Mouse (Mus musculus): Measurements from ENCODE around the gene Gm49396. TPM values are rescaled to one million over a fixed set of nuclear protein-coding genes. Genes with fewer than 3 reads are reported as not detected.

The Gm49396 gene
- polyA plus RNA-seq, 1 experiment from 2014 or later: 7.7 TPM

DNA sequence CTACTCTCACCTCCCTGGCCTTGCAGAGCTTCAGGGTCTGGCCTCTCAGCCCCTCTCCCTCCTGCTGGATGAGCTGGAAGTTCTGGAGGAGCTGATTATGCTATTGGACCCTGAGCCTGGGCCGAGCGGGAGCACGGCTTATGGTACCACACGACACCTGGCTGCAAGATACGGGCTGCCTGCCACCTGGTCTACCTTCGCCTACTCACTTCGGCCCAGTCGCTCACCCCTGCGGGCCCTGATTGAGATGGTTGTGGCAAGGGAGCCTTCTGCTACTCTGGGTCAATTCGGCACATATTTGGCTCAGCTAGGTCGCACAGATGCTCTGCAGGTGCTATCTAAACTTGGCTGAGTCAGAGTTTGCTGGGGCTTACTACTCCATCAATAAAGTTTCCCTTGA lies 4.4 kb downstream of the Gm49396 start:
- H3K27me3 ChIP-seq (replicated peaks; ENCODE audit: control insufficient read depth, insufficient read depth, low read length): no peaks in the 10 kb centered on the region
- H3K36me3 ChIP-seq (ENCODE audit: control insufficient read depth, insufficient read depth, low read length): peaks cover 69% of the 10 kb centered on the region
- ATAC-seq (replicated peaks; ENCODE audit: low FRiP score, low TSS enrichment, low read depth): no peak

GRCm38 (mm10) chr7:30572389-30572788 lies 9.2 kb downstream of the Gm49396 start:
- no peak overlapping the region for H3K4me3 ChIP-seq (ENCODE audit: low read depth, low read length)
- DNase-seq (ENCODE audit: low spot score) (no peak), ATAC-seq (replicated peaks; ENCODE audit: low FRiP score, low TSS enrichment, low read depth) (no peak)
- H3K9ac ChIP-seq (ENCODE audit: low read length): no peak overlapping the region
- no peak overlapping the region for H3K27ac ChIP-seq (ENCODE audit: low read depth)
- H3K36me3 ChIP-seq (ENCODE audit: control insufficient read depth, insufficient read depth, low read length): peaks cover 97% of the 10 kb centered on the region
- H3K9me3 ChIP-seq (ENCODE audit: control insufficient read depth, low read length): no peaks in the 10 kb centered on the region
- no peak overlapping the region for H3K4me2 ChIP-seq (ENCODE audit: low read length)
- no peaks in the 10 kb centered on the region for H3K27me3 ChIP-seq (replicated peaks; ENCODE audit: control insufficient read depth, insufficient read depth, low read length)
- no peaks in the 10 kb centered on the region for H3K4me1 ChIP-seq (replicated peaks; ENCODE audit: control insufficient read depth, insufficient read depth, low read length)
- WGBS: 81% methylated on average over 5 of the region's 5 CpGs

More for the DNA sequence above, 4.4 kb downstream of the Gm49396 start:
- H3K4me2 ChIP-seq (ENCODE audit: low read length): no peak overlapping the region
- DNase-seq (ENCODE audit: low spot score): no peak
- 88% methylated on average over 11 of the region's 11 CpGs for WGBS
- H3K9me3 ChIP-seq (ENCODE audit: control insufficient read depth, low read length): no peaks in the 10 kb centered on the region
- no peak overlapping the region for H3K4me3 ChIP-seq (ENCODE audit: low read depth, low read length)
- peaks cover 5% of the 10 kb centered on the region; the same call in 1 of the 2 replicates for H3K4me1 ChIP-seq (replicated peaks; ENCODE audit: control insufficient read depth, insufficient read depth, low read length)
- H3K27ac ChIP-seq (ENCODE audit: low read depth): no peak overlapping the region
- H3K9ac ChIP-seq (ENCODE audit: low read length): no peak overlapping the region

DNA sequence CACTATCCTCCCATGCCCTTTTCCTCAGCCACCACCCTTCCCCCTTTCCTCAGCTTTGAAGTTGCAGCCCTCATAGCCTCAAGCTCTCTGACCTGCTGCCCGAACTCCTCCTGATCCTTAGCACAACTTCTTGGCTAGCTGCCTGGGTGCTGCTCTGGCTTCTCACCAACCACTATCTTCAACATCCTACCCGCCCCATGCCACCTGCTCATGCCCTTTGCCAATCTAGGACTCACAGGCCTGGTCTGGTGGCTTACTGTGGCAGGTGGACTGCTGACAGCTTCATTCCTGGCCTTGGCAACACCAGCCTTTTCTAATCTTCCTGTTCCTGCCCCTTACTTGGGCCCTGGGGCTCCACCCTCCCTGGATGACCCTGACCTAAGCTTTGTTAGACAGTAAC lies 9.8 kb downstream of the Gm49396 start:
- ATAC-seq (replicated peaks; ENCODE audit: low FRiP score, low TSS enrichment, low read depth): no peak
- Histone ChIP-seq H3K27ac (ENCODE audit: low read depth) (no peak overlapping the region), H3K27me3 (replicated peaks; ENCODE audit: control insufficient read depth, insufficient read depth, low read length) (no peaks in the 10 kb centered on the region), H3K36me3 (ENCODE audit: control insufficient read depth, insufficient read depth, low read length) (peaks cover 100% of the 10 kb centered on the region), H3K4me3 (ENCODE audit: low read depth, low read length) (no peak overlapping the region), H3K9ac (ENCODE audit: low read length) (no peak overlapping the region), H3K4me1 (replicated peaks; ENCODE audit: control insufficient read depth, insufficient read depth, low read length) (no peaks in the 10 kb centered on the region), H3K4me2 (ENCODE audit: low read length) (no peak overlapping the region), H3K9me3 (ENCODE audit: control insufficient read depth, low read length) (no peaks in the 10 kb centered on the region)
- no peak for DNase-seq (ENCODE audit: low spot score)
- WGBS: 86% methylated on average over 2 of the region's 2 CpGs

GRCm38 (mm10) chr7:30579950-30580349 lies 16.8 kb downstream of the Gm49396 start:
- no peak overlapping the region for H3K4me2 ChIP-seq (ENCODE audit: low read length)
- DNase-seq (ENCODE audit: low spot score) (no peak), ATAC-seq (replicated peaks; ENCODE audit: low FRiP score, low TSS enrichment, low read depth) (no peak)
- no peaks in the 10 kb centered on the region for H3K4me1 ChIP-seq (replicated peaks; ENCODE audit: control insufficient read depth, insufficient read depth, low read length)
- WGBS: 88% methylated on average over 8 of the region's 8 CpGs
- no peaks in the 10 kb centered on the region for H3K27me3 ChIP-seq (replicated peaks; ENCODE audit: control insufficient read depth, insufficient read depth, low read length)
- no peak overlapping the region for H3K9ac ChIP-seq (ENCODE audit: low read length)
- no peak overlapping the region for H3K27ac ChIP-seq (ENCODE audit: low read depth)
- no peaks in the 10 kb centered on the region for H3K9me3 ChIP-seq (ENCODE audit: control insufficient read depth, low read length)
- peaks cover 100% of the 10 kb centered on the region for H3K36me3 ChIP-seq (ENCODE audit: control insufficient read depth, insufficient read depth, low read length)
- no peak overlapping the region for H3K4me3 ChIP-seq (ENCODE audit: low read depth, low read length)

GRCm38 (mm10) chr7:30581547-30581946 lies 18.4 kb downstream of the Gm49396 start:
- ATAC-seq (replicated peaks; ENCODE audit: low FRiP score, low TSS enrichment, low read depth): no peak
- Histone ChIP-seq H3K27me3 (replicated peaks; ENCODE audit: control insufficient read depth, insufficient read depth, low read length) (no peaks in the 10 kb centered on the region), H3K9ac (ENCODE audit: low read length) (no peak overlapping the region), H3K4me2 (ENCODE audit: low read length) (no peak overlapping the region), H3K4me3 (ENCODE audit: low read depth, low read length) (no peak overlapping the region), H3K4me1 (replicated peaks; ENCODE audit: control insufficient read depth, insufficient read depth, low read length) (no peaks in the 10 kb centered on the region), H3K27ac (ENCODE audit: low read depth) (no peak overlapping the region), H3K36me3 (ENCODE audit: control insufficient read depth, insufficient read depth, low read length) (peaks cover 100% of the 10 kb centered on the region), H3K9me3 (ENCODE audit: control insufficient read depth, low read length) (no peaks in the 10 kb centered on the region)
- WGBS: 94% methylated on average over 16 of the region's 16 CpGs
- DNase-seq (ENCODE audit: low spot score): no peak

DNA sequence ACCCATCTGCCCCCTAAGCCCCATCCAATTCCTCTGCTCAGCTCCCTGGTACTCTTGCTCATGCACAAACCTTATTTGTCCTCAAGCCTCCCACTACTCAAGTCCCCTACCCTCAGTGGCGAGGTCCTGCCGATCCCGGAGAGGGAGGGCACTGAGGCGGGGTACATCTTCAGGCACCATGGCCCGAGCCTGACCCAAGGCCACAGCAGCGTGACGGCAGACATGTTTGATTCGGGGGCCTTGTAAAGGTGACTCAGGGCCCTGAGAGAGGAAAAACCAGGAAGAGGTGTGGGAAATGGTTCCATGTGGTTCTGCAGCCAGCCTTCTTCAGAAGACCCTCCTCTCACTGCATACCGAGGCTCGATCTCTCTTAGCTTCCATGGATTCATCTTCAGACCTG lies 21.2 kb downstream of the Gm49396 start:
- ATAC-seq (replicated peaks; ENCODE audit: low FRiP score, low TSS enrichment, low read depth): no peak

DNA sequence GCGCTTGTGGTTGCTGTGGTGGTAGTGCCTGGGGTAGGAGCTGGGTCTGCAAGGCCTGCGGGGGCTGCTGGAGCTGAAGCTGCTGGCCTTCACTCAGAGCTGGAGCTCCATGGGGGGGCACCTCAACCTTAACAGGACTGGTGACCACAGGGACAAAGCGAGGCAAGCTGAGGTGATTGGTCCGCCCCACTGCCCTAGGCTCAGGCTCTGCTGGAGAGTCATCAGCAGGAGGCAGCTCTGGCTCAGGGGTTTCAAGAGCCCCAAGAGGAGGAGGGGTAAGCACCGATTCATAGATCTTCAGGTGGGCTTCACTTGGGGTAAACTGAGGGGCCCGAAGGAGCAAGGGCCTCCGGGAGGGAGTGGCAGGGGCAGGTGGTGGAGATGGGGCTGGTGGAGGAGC lies 22.0 kb downstream of the Gm49396 start:
- 92% methylated on average over 7 of the region's 7 CpGs for WGBS
- no peak for ATAC-seq (replicated peaks; ENCODE audit: low FRiP score, low TSS enrichment, low read depth)
- H3K36me3 ChIP-seq (ENCODE audit: control insufficient read depth, insufficient read depth, low read length): peaks cover 67% of the 10 kb centered on the region
- no peak overlapping the region for H3K9ac ChIP-seq (ENCODE audit: low read length)
- H3K4me1 ChIP-seq (replicated peaks; ENCODE audit: control insufficient read depth, insufficient read depth, low read length): peaks cover 14% of the 10 kb centered on the region
- no peak for DNase-seq (ENCODE audit: low spot score)
- no peaks in the 10 kb centered on the region for H3K27me3 ChIP-seq (replicated peaks; ENCODE audit: control insufficient read depth, insufficient read depth, low read length)
- no peak overlapping the region for H3K4me2 ChIP-seq (ENCODE audit: low read length)
- no peaks in the 10 kb centered on the region for H3K9me3 ChIP-seq (ENCODE audit: control insufficient read depth, low read length)
- no peak overlapping the region for H3K4me3 ChIP-seq (ENCODE audit: low read depth, low read length)
- no peak overlapping the region for H3K27ac ChIP-seq (ENCODE audit: low read depth)

More for the DNA sequence above, 21.2 kb downstream of the Gm49396 start:
- H3K9me3 ChIP-seq (ENCODE audit: control insufficient read depth, low read length): no peaks in the 10 kb centered on the region
- peaks cover 10% of the 10 kb centered on the region for H3K4me1 ChIP-seq (replicated peaks; ENCODE audit: control insufficient read depth, insufficient read depth, low read length)
- H3K4me2 ChIP-seq (ENCODE audit: low read length): no peak overlapping the region
- peaks cover 75% of the 10 kb centered on the region for H3K36me3 ChIP-seq (ENCODE audit: control insufficient read depth, insufficient read depth, low read length)
- 94% methylated on average over 10 of the region's 10 CpGs for WGBS
- H3K4me3 ChIP-seq (ENCODE audit: low read depth, low read length): no peak overlapping the region
- no peak overlapping the region for H3K27ac ChIP-seq (ENCODE audit: low read depth)
- no peaks in the 10 kb centered on the region for H3K27me3 ChIP-seq (replicated peaks; ENCODE audit: control insufficient read depth, insufficient read depth, low read length)
- no peak for DNase-seq (ENCODE audit: low spot score)
- H3K9ac ChIP-seq (ENCODE audit: low read length): no peak overlapping the region

DNA sequence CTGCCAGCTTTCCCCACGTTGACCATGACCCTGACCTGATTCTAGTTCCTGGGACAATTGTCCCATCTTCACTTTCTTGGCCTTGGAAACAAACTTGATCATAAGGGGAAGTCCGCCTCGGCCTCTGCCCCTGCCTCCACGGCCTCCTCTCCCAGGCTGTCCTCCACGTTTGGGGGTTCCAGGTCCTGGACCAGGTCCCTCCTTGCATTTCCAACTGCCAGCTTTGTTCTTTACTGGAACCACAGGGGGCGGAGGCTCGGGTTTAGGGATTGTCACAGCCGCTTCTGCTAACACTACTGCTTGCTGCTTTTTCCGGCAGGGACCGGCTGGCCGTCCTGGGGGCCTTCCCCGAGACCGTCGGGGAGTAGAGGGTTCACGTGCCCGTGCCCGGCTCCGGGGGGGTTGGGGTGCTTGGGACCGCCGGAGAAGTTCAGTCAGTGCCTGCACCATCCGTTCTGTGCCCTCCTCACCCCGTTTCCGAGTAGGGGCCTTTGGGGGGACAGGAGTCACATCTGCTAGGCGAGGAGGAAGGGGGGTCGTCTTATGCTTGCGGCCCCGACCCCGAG lies 23.4 kb downstream of the Gm49396 start:
- no peaks in the 10 kb centered on the region for H3K27me3 ChIP-seq (replicated peaks; ENCODE audit: control insufficient read depth, insufficient read depth, low read length)
- WGBS: 91% methylated on average over 28 of the region's 28 CpGs
- no peak for ATAC-seq (replicated peaks; ENCODE audit: low FRiP score, low TSS enrichment, low read depth)
- peaks cover 14% of the 10 kb centered on the region for H3K4me1 ChIP-seq (replicated peaks; ENCODE audit: control insufficient read depth, insufficient read depth, low read length)
- H3K9me3 ChIP-seq (ENCODE audit: control insufficient read depth, low read length): no peaks in the 10 kb centered on the region
- H3K4me3 ChIP-seq (ENCODE audit: low read depth, low read length): no peak overlapping the region
- peaks cover 53% of the 10 kb centered on the region for H3K36me3 ChIP-seq (ENCODE audit: control insufficient read depth, insufficient read depth, low read length)
- H3K9ac ChIP-seq (ENCODE audit: low read length): no peak overlapping the region
- no peak for DNase-seq (ENCODE audit: low spot score)
- H3K27ac ChIP-seq (ENCODE audit: low read depth): no peak overlapping the region
- no peak overlapping the region for H3K4me2 ChIP-seq (ENCODE audit: low read length)
